Mouse (Mus musculus) spleen, adult 2 months (tissue): ENCODE data around the gene Ldb1.

Source experiments
- CTCF ChIP-seq: fragments of 200-500 bp; IDR thresholded peaks from 2 replicates; pipeline ENCODE4 v1.5.1; 2011; ENCODE audit warnings: mild to moderate bottlenecking, inconsistent platforms; ENCODE audit not compliant: insufficient read depth, insufficient read length, insufficient replicate concordance; ENCODE audit errors: extremely low read depth
- POLR2A ChIP-seq: fragments of 200-500 bp; IDR thresholded peaks from 2 replicates; pipeline ENCODE4 v1.6.1; 2011; ENCODE audit warnings: low read depth, low read length, inconsistent platforms

DNA sequence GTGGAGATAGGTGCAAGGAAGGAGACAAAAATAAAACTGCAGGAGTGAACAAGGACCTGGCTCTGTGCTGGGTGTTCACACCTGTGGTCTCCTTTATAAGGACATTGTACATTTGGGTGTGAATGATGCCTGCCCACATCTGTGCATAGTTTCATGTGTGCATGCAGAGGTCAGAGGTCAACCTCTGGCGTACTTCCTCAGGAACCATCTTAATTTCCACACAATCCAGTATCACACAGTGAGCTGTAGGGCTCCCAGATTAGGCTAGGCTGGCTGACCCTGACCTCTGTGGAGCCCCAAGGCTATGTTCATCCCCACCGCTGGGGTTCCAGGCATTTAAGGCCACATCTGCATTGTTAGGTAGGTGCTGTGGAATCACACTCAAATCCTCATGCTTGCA lies 2.4 kb upstream of the Ldb1 start:
- TF ChIP-seq CTCF (no peak), POLR2A (no peak)
